Mouse (Mus musculus) ES-E14 (cell line): ENCODE measurements around the gene Ipo7.

Experiments used
- CHD2 ChIP-seq: IDR thresholded peaks from 2 replicates; pipeline ENCODE4 v1.6.1; 2014; ENCODE audit warnings: mild to moderate bottlenecking, low read depth, low read length, inconsistent platforms
- HCFC1 ChIP-seq: IDR thresholded peaks from 2 replicates; pipeline ENCODE4 v1.6.1; 2012; ENCODE audit warnings: low read length, inconsistent platforms, borderline replicate concordance; ENCODE audit not compliant: insufficient read depth
- ZNF384 ChIP-seq: IDR thresholded peaks from 2 replicates; pipeline ENCODE4 v1.6.1; 2012; ENCODE audit warnings: low read depth, low read length, inconsistent platforms

- TF ChIP-seq HCFC1 = no peak
- TF ChIP-seq ZNF384 = no peak
- no peak for TF ChIP-seq CHD2
Observed at GRCm38 (mm10) chr7:110100854-110101253, 82.8 kb downstream of the Ipo7 start.
